Mouse (Mus musculus) heart, adult 8-10 months (tissue): Measurements from ENCODE around the gene Comt. TPM values are rescaled to one million over a fixed set of nuclear protein-coding genes. Genes with fewer than 3 reads are reported as not detected.

Experiments
- DNase-seq: peaks from one replicate; pipeline ENCODE4 v3.0.0; 2022; ENCODE audit warnings: low spot score
- total RNA-seq, 4 experiments: library from RNA; stranded (reverse); gene quantifications; 2 replicates each; pipeline ENCODE4 v1.2.4; 2022

The Comt gene
- total RNA-seq = 100 to 1,000 TPM; 146 to 174 (median 157) TPM

GRCm38 (mm10) chr16:18426802-18427280 is at the start of gene Comt:
Gene Comt, minus strand, starts transcription at chr16:18426852.
- no peak for DNase-seq

GRCm38 (mm10) chr16:18474021-18474420 is 47.4 kb upstream of the Comt start:
- no peak for DNase-seq

- DNase-seq = no peak
Observed at GRCm38 (mm10) chr16:18472976-18473375, 46.3 kb upstream of the Comt start.

GRCm38 (mm10) chr16:18472416-18472815 is 45.8 kb upstream of the Comt start:
- DNase-seq = no peak

GRCm38 (mm10) chr16:18471976-18472375 is 45.3 kb upstream of the Comt start:
- no peak for DNase-seq

GRCm38 (mm10) chr16:18471381-18471955 is 44.8 kb upstream of the Comt start:
- no peak for DNase-seq

- no peak for DNase-seq
Observed at GRCm38 (mm10) chr16:18470829-18471228, 44.2 kb upstream of the Comt start.

- peak; percentile 64 for DNase-seq
Observed at GRCm38 (mm10) chr16:18464271-18464670, 37.6 kb upstream of the Comt start.

- peak; percentile 35 for DNase-seq
Observed at GRCm38 (mm10) chr16:18462598-18462997, 35.9 kb upstream of the Comt start.

- DNase-seq = no peak
Observed at GRCm38 (mm10) chr16:18462031-18462430, 35.4 kb upstream of the Comt start.

- no peak for DNase-seq
Observed at GRCm38 (mm10) chr16:18460826-18461225, 34.2 kb upstream of the Comt start.

GRCm38 (mm10) chr16:18459955-18460370 is 33.3 kb upstream of the Comt start:
- peak; percentile 51 for DNase-seq

GRCm38 (mm10) chr16:18459335-18459954 is 32.8 kb upstream of the Comt start:
- no peak for DNase-seq

- no peak for DNase-seq
Observed at GRCm38 (mm10) chr16:18458661-18459060, 32.0 kb upstream of the Comt start.

- no peak for DNase-seq
Observed at GRCm38 (mm10) chr16:18455407-18455806, 28.8 kb upstream of the Comt start.

- DNase-seq = no peak
Observed at GRCm38 (mm10) chr16:18453846-18454245, 27.2 kb upstream of the Comt start.

GRCm38 (mm10) chr16:18452361-18452862 is 25.8 kb upstream of the Comt start:
- no peak for DNase-seq

- DNase-seq = no peak
Observed at GRCm38 (mm10) chr16:18451486-18452181, 25.0 kb upstream of the Comt start.

- DNase-seq = no peak
Observed at GRCm38 (mm10) chr16:18449005-18449404, 22.4 kb upstream of the Comt start.

GRCm38 (mm10) chr16:18448104-18448503 is 21.5 kb upstream of the Comt start:
- no peak for DNase-seq

- DNase-seq = no peak
Observed at GRCm38 (mm10) chr16:18447243-18447642, 20.6 kb upstream of the Comt start.

GRCm38 (mm10) chr16:18443385-18443841 is 16.8 kb upstream of the Comt start:
- peak; percentile 94 for DNase-seq

- no peak for DNase-seq
Observed at GRCm38 (mm10) chr16:18436128-18436527, 9.5 kb upstream of the Comt start.
